In the genomic region with DNA sequence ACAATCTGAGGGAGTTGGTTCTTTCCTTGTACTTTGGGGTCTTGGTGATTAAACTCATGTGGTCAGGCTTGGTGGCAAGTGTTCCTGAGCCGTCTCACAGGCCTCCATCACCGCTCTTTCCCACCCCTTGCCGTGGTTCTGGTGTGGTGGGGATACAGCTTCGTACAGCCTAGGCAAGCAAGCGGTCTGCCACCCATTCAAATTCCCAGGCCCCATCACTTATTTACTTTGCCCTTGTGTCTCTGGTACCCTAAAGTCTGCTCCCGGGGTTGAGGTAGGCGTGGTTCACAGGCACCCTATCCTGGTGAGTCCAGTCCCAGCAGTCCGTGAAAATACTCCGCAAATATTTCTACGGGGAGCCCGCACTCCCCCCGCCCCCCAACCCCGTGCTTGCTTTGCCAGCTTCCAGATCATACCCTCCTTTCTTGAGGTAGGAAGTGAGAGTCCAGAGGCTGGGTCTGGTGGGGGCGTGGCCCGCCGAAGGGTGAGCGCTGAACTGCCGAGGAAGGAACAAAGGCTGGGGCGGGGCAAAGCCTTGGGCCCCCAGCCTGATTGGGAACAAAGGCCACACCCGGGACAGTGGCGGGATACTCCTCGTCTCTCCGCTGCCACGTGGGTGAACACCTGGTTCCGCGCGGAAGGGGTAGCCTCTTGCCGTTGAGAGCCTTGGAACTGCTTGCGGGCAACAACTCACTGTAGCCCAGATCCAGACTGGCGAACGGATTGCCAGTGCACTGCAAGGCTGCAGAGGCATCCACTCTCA, we compare ENCODE assay signal across 1 mouse cellular context.
TF ChIP-seq lines count a peak whose summit lies in the region.

No protein-coding gene starts in this region.

TF ChIP-seq in CH12.LX, 34 proteins besides CTCF, POLR2A, EP300 and RAD21:
- TF ChIP-seq NRF1 (IDR thresholded peaks at IDR 0.05; ENCODE audit: low read depth, low read length) (peak; percentile 35; the same call in 1 of the 2 replicates), E2F4 (IDR thresholded peaks at IDR 0.05; ENCODE audit: insufficient replicate concordance, low read depth, low read length) (0 out of 2 replicates have a peak, but pooled peaks have one; percentile 69), MAZ (IDR thresholded peaks at IDR 0.05; ENCODE audit: low read depth, low read length) (0 out of 2 replicates have a peak, but pooled peaks have one; percentile 37), JUN (IDR thresholded peaks at IDR 0.05; ENCODE audit: insufficient read depth, low read depth, low read length) (no peak), KAT2A (IDR thresholded peaks at IDR 0.05; ENCODE audit: insufficient replicate concordance, low read length) (0 out of 2 replicates have a peak, but pooled peaks have one; percentile 38), ELF1 (IDR thresholded peaks at IDR 0.05; ENCODE audit: low read depth, low read length) (peak; percentile 77), SMC3 (IDR thresholded peaks at IDR 0.05; ENCODE audit: low read depth, low read length) (no peak), TCF12 (IDR thresholded peaks at IDR 0.05; ENCODE audit: low read depth, low read length) (peak; percentile 61; the same call in 1 of the 2 replicates), POLR2AphosphoS2 (IDR thresholded peaks at IDR 0.05; ENCODE audit: low read depth, low read length) (no peak), USF1 (IDR thresholded peaks at IDR 0.05; ENCODE audit: low read depth, low read length) (peak; percentile 33), MAFK (IDR thresholded peaks at IDR 0.05; ENCODE audit: insufficient replicate concordance, low read length) (no peak), ZKSCAN1 (IDR thresholded peaks at IDR 0.05; ENCODE audit: borderline replicate concordance, low read depth, low read length) (no peak), GABPA (IDR thresholded peaks at IDR 0.05; ENCODE audit: insufficient replicate concordance, low read depth, low read length) (no peak), ZC3H11A (IDR thresholded peaks at IDR 0.05; ENCODE audit: low read depth, low read length) (no peak), NELFE (IDR thresholded peaks at IDR 0.05; ENCODE audit: low read depth, low read length) (no peak), MEF2A (IDR thresholded peaks at IDR 0.05; ENCODE audit: borderline replicate concordance, low read depth, low read length) (0 out of 2 replicates have a peak, but pooled peaks have one; percentile 51), MYC (IDR thresholded peaks at IDR 0.05; ENCODE audit: low read depth, low read length) (peak; percentile 91), ZMIZ1 (IDR thresholded peaks at IDR 0.05; ENCODE audit: low read depth, low read length) (peak; percentile 62; the same call in 1 of the 2 replicates), PAX5 (IDR thresholded peaks at IDR 0.05; ENCODE audit: low read length) (no peak), USF2 (conservative IDR thresholded peaks at IDR 0.05; ENCODE audit: low read depth, low read length) (0 out of 2 replicates have a peak, but pooled peaks have one; percentile 28), IRF4 (IDR thresholded peaks at IDR 0.05; ENCODE audit: low read depth, low read length) (peak; percentile 65), BHLHE40 (IDR thresholded peaks at IDR 0.05; ENCODE audit: low read depth, low read length) (peak; percentile 46), MXI1 (IDR thresholded peaks at IDR 0.05; ENCODE audit: low read depth, low read length) (peak; percentile 92), RCOR1 (conservative IDR thresholded peaks at IDR 0.05; ENCODE audit: low read depth, low read length) (no peak), SIN3A (IDR thresholded peaks at IDR 0.05; ENCODE audit: low read length) (peak; percentile 42; the same call in 1 of the 2 replicates), HCFC1 (IDR thresholded peaks at IDR 0.05; ENCODE audit: low read depth, low read length) (0 out of 2 replicates have a peak, but pooled peaks have one; percentile 35), CHD2 (IDR thresholded peaks at IDR 0.05; ENCODE audit: low read length) (no peak), CHD1 (IDR thresholded peaks at IDR 0.05; ENCODE audit: low read depth, low read length) (no peak), JUND (conservative IDR thresholded peaks at IDR 0.05; ENCODE audit: low read depth, low read length) (no peak), TBP (conservative IDR thresholded peaks at IDR 0.05; ENCODE audit: low read depth, low read length) (no peak), UBTF (IDR thresholded peaks at IDR 0.05; ENCODE audit: low read depth, low read length) (no peak), ETS1 (conservative IDR thresholded peaks at IDR 0.05; ENCODE audit: low read depth, low read length) (peak; percentile 38; the same call in 1 of the 2 replicates), MAX (IDR thresholded peaks at IDR 0.05; ENCODE audit: low read length) (peak; percentile 99), ZNF384 (IDR thresholded peaks at IDR 0.05; ENCODE audit: low read depth, low read length) (no peak)
